Mouse (Mus musculus) embryonic fibroblast, embryonic 13.5 days (primary cell): ENCODE data around the gene Cdh11. TPM values are rescaled to one million over a fixed set of nuclear protein-coding genes. Genes with fewer than 3 reads are reported as not detected.

ENCODE experiments used
- H3K27ac ChIP-seq: 2 replicates; pipeline ENCODE4 v1.5.1; 2012; ENCODE audit warnings: low read length, control low read depth, inconsistent platforms; ENCODE audit not compliant: insufficient read depth
- H3K4me1 ChIP-seq: 2 replicates; pipeline ENCODE4 v1.6.1; 2011; ENCODE audit warnings: low read length; ENCODE audit not compliant: control insufficient read depth, insufficient read depth
- H3K4me3 ChIP-seq: 2 replicates; pipeline ENCODE4 v1.5.1; 2011; ENCODE audit warnings: mild to moderate bottlenecking, control low read depth, low read length; ENCODE audit not compliant: insufficient read depth
- CTCF ChIP-seq: IDR thresholded peaks from 2 replicates; pipeline ENCODE4 v1.5.1; 2011; ENCODE audit warnings: mild to moderate bottlenecking, control low read depth, low read length, moderate library complexity, borderline replicate concordance; ENCODE audit not compliant: insufficient read depth
- POLR2A ChIP-seq: IDR thresholded peaks from 2 replicates; pipeline ENCODE4 v1.6.1; 2011; ENCODE audit warnings: low read depth, mild to moderate bottlenecking, control low read depth, low read length, moderate library complexity
- polyA plus RNA-seq: library from polyadenylated mRNA; stranded (reverse); fragments of >200 nt; gene quantifications from 2 replicates; pipeline ENCODE4 v1.2.4, GENCODE M21; 2011; ENCODE audit warnings: low read depth; ENCODE audit not compliant: missing spikeins, insufficient read length

The Cdh11 gene
- polyA plus RNA-seq, result 367 and 681 TPM in 2 replicates

DNA sequence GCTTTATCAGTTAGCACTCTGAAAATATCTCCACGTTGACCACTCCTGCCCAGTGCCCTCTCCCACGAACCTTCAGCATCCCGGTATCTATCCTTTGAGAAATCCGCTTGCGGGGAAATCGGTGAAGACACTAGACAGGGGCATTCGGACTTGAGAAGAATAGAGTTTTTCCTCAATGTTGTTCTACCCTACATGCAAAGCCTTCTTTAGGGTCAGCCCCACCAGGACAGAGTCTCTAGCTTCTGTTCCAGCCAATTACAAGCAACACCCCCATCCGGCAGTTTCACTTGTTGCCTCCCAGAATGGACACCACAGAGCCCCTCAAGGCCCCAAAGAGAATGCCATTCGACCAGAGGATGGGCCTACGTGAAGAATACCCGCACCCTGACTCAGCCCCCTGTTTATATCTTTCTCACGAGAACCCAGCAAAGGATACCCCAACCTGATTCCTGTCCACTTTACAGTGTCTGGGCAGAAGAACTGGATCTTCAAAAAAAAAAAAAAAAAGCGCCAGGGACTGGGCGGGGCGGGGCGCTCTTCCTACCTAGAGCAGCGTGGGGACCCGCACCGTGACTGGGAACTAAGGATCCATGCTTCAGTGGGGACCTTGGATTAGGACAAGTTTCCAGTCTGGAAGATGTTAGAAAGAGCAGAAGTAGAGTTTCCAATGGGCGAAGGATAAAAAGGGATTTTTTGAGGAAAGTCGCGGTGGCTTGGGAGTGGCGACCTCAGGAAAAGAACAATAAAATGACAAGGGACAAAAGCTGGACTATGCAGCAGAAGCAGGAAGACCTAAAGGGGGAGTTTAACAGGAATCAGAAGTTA is at the start of gene Cdh11:
Gene Cdh11, minus strand, starts transcription at position 51 of the 825 bp plus-strand sequence.
- peak within 1 kb of the TSS; percentile 100 for H3K4me3 ChIP-seq
- TF ChIP-seq POLR2A, result peak; percentile 48; the same call in 1 of the 2 replicates
- TF ChIP-seq CTCF, result no peak
- no peaks in the 10 kb centered on the region for H3K4me1 ChIP-seq
- peak within 1 kb of the TSS; percentile 97 for H3K27ac ChIP-seq

GRCm38 (mm10) chr8:102813959-102814358 is 28.5 kb upstream of the Cdh11 start:
- Histone ChIP-seq H3K4me1 (no peaks in the 10 kb centered on the region), H3K4me3 (no peak overlapping the region), H3K27ac (no peak overlapping the region)
- TF ChIP-seq POLR2A (no peak), CTCF (no peak)

DNA sequence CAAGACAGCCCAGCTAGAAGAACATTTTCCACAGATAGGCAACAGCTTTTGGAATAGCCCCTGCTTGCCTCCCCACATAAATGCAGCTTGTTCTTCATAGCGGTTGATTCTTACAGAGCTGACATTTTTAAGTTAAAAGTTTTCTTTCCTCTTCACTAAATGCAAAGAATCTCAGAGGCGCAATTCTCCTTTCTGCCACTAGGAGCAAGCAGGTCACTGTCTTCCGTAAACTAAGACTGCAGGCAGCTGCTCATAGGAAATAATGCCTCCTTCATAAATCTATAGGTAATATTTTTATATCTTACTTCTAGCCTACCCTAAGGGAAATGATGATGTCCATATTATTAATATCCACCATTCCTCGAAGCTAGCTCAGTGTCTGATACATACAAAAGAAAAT is 4.9 kb upstream of the Cdh11 start:
- Histone ChIP-seq H3K4me3 (no peak overlapping the region), H3K27ac (no peak overlapping the region), H3K4me1 (no peaks in the 10 kb centered on the region)
- TF ChIP-seq CTCF (no peak), POLR2A (no peak)

DNA sequence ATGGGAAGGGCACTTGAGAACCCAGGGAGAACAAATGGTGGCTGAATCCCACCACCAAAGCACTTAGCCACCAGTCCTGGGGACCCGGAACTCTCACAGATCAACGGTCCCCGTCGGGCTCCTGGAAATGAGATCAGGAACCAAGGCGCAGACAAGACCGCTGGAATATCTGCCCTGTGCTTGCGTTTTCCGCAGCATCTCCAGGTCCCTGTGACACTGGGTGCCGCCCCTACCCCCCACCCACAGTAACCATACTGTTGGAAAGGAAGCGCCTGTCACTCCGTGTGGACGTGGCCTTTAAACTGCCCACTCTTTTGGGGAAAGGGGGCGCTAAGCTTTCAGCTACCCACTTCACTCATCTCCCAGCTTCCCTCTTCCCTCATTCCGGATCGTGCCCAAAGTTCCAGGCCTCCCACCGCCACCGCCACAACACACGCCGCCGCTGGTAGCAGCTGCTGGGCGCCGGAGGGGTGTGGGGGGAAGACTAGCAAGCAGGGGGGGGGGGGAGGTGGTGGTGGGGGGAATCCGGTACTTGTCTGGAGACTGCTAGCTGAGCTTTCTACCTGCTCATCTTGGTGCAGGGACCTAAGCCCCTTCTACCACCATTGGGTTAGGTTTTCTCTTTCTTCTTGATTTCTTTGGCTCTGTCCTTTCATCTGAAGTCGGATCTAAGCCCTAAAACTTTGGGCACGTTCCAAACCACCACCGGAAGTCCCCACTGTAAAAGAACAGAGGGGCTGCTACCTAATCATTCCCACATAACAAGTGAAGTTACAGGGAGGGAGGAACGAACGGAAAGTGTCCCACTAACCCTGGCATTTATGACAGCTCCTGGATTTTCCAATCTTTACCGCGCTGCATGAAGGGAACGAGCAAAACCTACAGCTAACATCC is 1.3 kb upstream of the Cdh11 start:
- Histone ChIP-seq H3K4me1 (no peaks in the 10 kb centered on the region), H3K27ac (peak overlapping the region; percentile 96), H3K4me3 (peak overlapping the region; percentile 42)
- TF ChIP-seq CTCF, result no peak
- peak; percentile 45 for TF ChIP-seq POLR2A

GRCm38 (mm10) chr8:102784835-102785455 is 497 bp downstream of the Cdh11 start:
- peak overlapping the region; percentile 97 for H3K27ac ChIP-seq
- TF ChIP-seq POLR2A, result peak; percentile 55
- TF ChIP-seq CTCF, result no peak
- H3K4me3 ChIP-seq, result peak overlapping the region; percentile 100
- H3K4me1 ChIP-seq, result no peaks in the 10 kb centered on the region

DNA sequence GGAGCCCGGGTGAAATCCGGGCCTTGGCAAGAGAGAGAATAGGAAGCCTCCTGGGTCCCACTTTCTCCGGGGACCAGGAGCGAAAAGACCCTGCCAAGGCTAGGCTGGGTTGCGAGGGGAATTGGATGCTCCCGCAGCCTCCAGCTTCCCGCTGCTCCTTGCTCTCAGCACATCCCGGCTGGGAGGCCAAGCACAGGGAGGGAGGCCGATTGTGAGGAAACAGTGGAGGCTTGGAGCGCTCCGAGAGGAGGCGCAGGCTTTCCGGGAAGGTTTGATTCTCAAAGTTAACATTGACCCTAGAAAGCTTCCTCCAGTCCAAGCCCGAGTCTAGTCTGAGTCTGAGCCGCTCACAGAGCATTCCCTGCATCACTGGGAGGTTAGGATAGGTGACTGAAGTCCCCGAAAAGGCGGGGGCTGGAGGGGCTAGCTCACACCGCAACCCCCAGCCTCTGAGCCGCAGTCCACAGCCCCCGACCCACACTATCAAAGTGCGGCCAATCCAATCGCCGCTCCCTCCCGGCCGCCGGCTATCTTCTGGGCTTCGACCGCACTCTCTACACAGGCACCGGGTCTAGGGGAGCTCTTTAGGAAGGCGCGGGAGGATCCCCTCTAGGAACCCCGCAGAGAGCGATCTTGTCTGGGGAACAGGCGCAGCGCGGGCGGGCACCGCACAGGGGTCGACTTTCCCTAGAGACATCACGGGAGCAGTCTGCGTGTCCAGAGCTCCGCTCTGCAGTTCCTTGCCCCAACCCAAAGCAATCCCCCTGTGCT is 1.4 kb downstream of the Cdh11 start:
- H3K4me3 ChIP-seq, result peak overlapping the region; percentile 100
- TF ChIP-seq CTCF (no peak), POLR2A (peak; percentile 40)
- peak overlapping the region; percentile 97 for H3K27ac ChIP-seq
- no peaks in the 10 kb centered on the region; the same call in 1 of the 2 replicates for H3K4me1 ChIP-seq

DNA sequence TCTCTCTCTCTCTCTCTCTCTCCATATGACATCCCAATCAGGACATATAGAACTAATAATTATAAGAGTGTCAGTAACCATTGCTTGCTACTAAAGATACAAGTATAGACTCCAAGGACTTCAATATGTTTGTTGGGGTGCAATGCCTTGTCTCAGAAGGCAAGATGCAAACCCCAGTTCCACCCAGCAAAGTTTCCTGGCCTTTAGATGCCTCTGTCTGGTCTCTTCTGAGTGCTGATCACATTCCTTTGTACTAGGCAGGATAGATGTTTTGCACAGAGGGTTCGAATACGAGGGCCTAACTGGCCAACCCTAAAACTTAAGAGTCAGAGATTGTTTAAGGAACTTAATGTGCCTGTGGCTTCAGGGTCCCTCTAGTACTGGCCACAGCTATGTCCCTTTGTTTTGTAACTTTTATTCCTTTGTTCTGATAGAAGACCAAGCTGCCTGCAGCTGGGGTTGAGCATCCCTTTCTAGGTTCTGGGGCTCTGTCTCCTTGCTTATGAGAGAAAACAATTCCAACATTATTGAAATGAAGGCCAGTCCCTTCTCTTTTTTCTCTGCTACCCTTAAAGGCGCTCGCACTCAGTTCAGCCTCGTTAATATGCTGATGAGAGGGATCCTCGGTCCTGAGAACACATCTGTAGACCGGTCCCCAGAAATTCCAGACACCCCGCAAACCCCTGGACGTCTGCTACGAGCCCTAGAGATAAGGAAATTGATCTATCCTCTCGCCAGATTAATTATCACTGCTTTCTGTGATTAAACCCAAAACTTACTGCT is 2.5 kb downstream of the Cdh11 start:
- peak overlapping the region; percentile 97 for H3K27ac ChIP-seq
- H3K4me1 ChIP-seq, result no peaks in the 10 kb centered on the region; the same call in 1 of the 2 replicates
- H3K4me3 ChIP-seq, result peak overlapping the region; percentile 100
- no peak for TF ChIP-seq CTCF
- TF ChIP-seq POLR2A, result peak; percentile 22; the same call in 1 of the 2 replicates

DNA sequence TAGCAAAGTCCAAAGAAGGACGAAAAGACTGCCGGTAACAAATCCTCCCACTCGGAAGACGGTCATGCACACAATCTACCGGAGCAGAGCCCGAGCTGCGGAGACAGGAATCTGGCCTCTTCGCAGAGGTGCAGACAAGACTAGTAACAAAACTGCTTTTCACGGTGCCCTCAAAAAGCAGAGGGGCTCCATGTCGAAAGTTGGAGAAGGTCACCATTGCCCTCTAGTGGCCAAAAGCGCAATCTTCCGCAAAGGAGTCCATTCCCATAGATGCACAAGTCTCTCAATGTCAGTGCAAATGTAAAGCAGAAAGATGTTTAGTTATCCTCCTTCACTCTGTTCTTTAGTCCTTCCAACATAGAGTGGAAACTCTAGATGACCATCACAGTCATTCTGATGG is 4.5 kb downstream of the Cdh11 start:
- TF ChIP-seq POLR2A (no peak), CTCF (peak; percentile 56; the same call in 1 of the 2 replicates)
- H3K4me3 ChIP-seq, result peak overlapping the region; percentile 54
- no peaks in the 10 kb centered on the region; the same call in 1 of the 2 replicates for H3K4me1 ChIP-seq
- H3K27ac ChIP-seq, result peak overlapping the region; percentile 50

GRCm38 (mm10) chr8:102774594-102774993 is 10.8 kb downstream of the Cdh11 start:
- TF ChIP-seq CTCF, result no peak
- no peak overlapping the region for H3K4me3 ChIP-seq
- peaks cover 9% of the 10 kb centered on the region for H3K4me1 ChIP-seq
- H3K27ac ChIP-seq, result no peak overlapping the region; the same call in 1 of the 2 replicates
